Mouse (Mus musculus): ENCODE results near the gene Dpep2nb. TPM values are rescaled to one million over a fixed set of nuclear protein-coding genes. Genes with fewer than 3 reads are reported as not detected.
A peak's percentile ranks its signal among the peaks of the same experiment; 100 is the strongest.

Gene Dpep2nb
- polyA plus RNA-seq, 1 experiment from 2014 or later = not detected

DNA sequence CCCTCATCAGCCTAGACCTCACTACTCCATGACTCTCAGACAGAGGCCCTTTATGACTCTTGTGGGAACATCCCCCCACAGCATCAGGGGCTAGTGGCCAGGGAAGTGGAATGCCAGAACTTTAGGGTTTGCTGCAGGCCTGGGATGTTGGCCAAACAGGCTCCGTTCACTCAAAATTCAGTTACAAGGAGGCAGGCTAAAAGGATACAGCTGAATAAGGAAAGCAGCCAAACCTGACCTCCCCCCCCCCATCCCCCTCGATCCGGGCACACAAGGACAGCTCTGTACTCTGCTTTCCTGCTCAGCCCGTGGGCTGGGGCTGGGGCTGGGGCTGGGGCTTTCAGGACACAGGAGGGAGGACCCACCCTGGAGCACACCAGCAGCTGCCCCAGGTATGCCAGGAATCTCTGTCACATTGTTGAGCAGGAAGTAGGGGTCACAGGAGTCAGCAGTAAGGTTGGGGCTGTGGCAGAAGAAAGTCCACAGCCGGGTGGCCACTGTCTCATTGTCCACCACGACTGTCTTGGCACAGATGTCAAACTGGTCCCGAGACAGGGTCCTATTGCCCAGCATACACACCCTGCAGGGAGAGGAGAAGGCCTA, 54.6 kb downstream of the Dpep2nb start:
- no peak overlapping the region for H3K4me3 ChIP-seq
- no peaks in the 10 kb centered on the region for H3K36me3 ChIP-seq
- no peak overlapping the region for H3K4me2 ChIP-seq
- H3K27me3 ChIP-seq = no peaks in the 10 kb centered on the region
- H3K27ac ChIP-seq = peak overlapping the region; percentile 78
- no peak overlapping the region for H3K9ac ChIP-seq
- peaks cover 14% of the 10 kb centered on the region for H3K4me1 ChIP-seq (replicated peaks)
- H3K9me3 ChIP-seq = no peaks in the 10 kb centered on the region
- peak; percentile 74 for ATAC-seq (ENCODE audit: low FRiP score)
- WGBS = 47% methylated on average over 7 of the region's 7 CpGs

DNA sequence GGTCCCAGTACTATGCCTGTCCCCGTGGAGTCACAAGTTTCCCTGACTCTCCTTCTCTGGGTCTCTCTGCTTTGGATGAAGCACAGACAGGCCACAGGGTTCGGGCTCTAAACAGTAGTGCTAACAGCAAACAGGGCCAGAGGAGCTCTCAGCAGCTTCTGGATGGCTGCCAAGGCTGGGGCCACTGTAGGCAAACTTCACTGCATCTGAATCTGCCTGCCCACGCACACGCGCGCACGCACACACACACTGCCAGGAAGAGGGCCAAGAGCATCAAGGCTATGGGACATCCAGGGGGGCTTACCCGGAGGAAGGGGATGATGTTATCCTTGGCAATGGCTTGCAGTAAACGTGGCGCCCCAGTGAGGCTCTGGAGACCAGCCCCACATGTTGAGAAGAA, 56.4 kb downstream of the Dpep2nb start:
- Histone ChIP-seq H3K27ac (peak overlapping the region; percentile 6; the same call in 1 of the 2 replicates), H3K4me3 (no peak overlapping the region), H3K4me2 (no peak overlapping the region), H3K36me3 (peaks cover 7% of the 10 kb centered on the region; the same call in 1 of the 2 replicates), H3K4me1 (replicated peaks) (peaks cover 14% of the 10 kb centered on the region), H3K9me3 (no peaks in the 10 kb centered on the region), H3K9ac (no peak overlapping the region), H3K27me3 (no peaks in the 10 kb centered on the region)
- 75% methylated on average over 10 of the region's 10 CpGs for WGBS
- peak; percentile 30; the same call in 1 of the 2 replicates for ATAC-seq (ENCODE audit: low FRiP score)

Small RNA genes lying within 50 kb of the gene (microRNA-seq; reads per million reads assigned to microRNA genes)
- not detected for gene Mir7074

Other genes starting within 250 kb of the Dpep2nb start
- 90.7 and 94.2 TPM in 2 replicates for gene Gfod2, start 247.3 kb downstream of the Dpep2nb start, polyA plus RNA-seq (2015; fragmentation: Nextera tagmentation; extraction: Ambion mirVana)
- gene Ranbp10, start 178.6 kb downstream of the Dpep2nb start, polyA plus RNA-seq (2015; fragmentation: Nextera tagmentation; extraction: Ambion mirVana) = 11.5 and 14.3 TPM in 2 replicates
- gene Tsnaxip1, start 178.2 kb downstream of the Dpep2nb start, polyA plus RNA-seq (2015; fragmentation: Nextera tagmentation; extraction: Ambion mirVana) = 0.80 and 1.6 TPM in 2 replicates
- gene Cenpt, start 152.7 kb downstream of the Dpep2nb start, polyA plus RNA-seq (2015; fragmentation: Nextera tagmentation; extraction: Ambion mirVana) = 59.7 and 61.1 TPM in 2 replicates
- gene Thap11, start 150.8 kb downstream of the Dpep2nb start, polyA plus RNA-seq (2015; fragmentation: Nextera tagmentation; extraction: Ambion mirVana) = 58.7 and 60.6 TPM in 2 replicates
- 186 and 205 TPM in 2 replicates for gene Nutf2, start 145.4 kb downstream of the Dpep2nb start, polyA plus RNA-seq (2015; fragmentation: Nextera tagmentation; extraction: Ambion mirVana)
- 49.3 and 50.3 TPM in 2 replicates for gene Edc4, start 125.1 kb downstream of the Dpep2nb start, polyA plus RNA-seq (2015; fragmentation: Nextera tagmentation; extraction: Ambion mirVana)
- 0.88 and 0.94 TPM in 2 replicates for gene Nrn1l, start 112.4 kb downstream of the Dpep2nb start, polyA plus RNA-seq (2015; fragmentation: Nextera tagmentation; extraction: Ambion mirVana)
- gene Pskh1, start 105.5 kb downstream of the Dpep2nb start, polyA plus RNA-seq (2015; fragmentation: Nextera tagmentation; extraction: Ambion mirVana) = 12.4 and 13.1 TPM in 2 replicates
- 2.8 and 4.0 TPM in 2 replicates for gene Ctrl, start 72.1 kb downstream of the Dpep2nb start, polyA plus RNA-seq (2015; fragmentation: Nextera tagmentation; extraction: Ambion mirVana)
- 40.3 and 46.9 TPM in 2 replicates for gene Psmb10, start 67.5 kb downstream of the Dpep2nb start, polyA plus RNA-seq (2015; fragmentation: Nextera tagmentation; extraction: Ambion mirVana)
- 0.90 and 1.0 TPM in 2 replicates for gene Lcat, start 62.6 kb downstream of the Dpep2nb start, polyA plus RNA-seq (2015; fragmentation: Nextera tagmentation; extraction: Ambion mirVana)
- gene Slc12a4, start 39.9 kb downstream of the Dpep2nb start, polyA plus RNA-seq (2015; fragmentation: Nextera tagmentation; extraction: Ambion mirVana) = 7.9 and 8.9 TPM in 2 replicates
- not detected in 2 replicates for gene Dpep3, start 26.5 kb downstream of the Dpep2nb start, polyA plus RNA-seq (2015; fragmentation: Nextera tagmentation; extraction: Ambion mirVana)
- 23.3 and 23.6 TPM in 2 replicates for gene Dus2, start 14.6 kb downstream of the Dpep2nb start, polyA plus RNA-seq (2015; fragmentation: Nextera tagmentation; extraction: Ambion mirVana)
- 21.4 and 22.5 TPM in 2 replicates for gene Ddx28, start 5.9 kb upstream of the Dpep2nb start, polyA plus RNA-seq (2015; fragmentation: Nextera tagmentation; extraction: Ambion mirVana)
- 4.1 and 4.7 TPM in 2 replicates for gene Nfatc3, start 52.9 kb upstream of the Dpep2nb start, polyA plus RNA-seq (2015; fragmentation: Nextera tagmentation; extraction: Ambion mirVana)
- gene Esrp2, start 131.0 kb upstream of the Dpep2nb start, polyA plus RNA-seq (2015; fragmentation: Nextera tagmentation; extraction: Ambion mirVana) = 0.14 and 0.26 TPM in 2 replicates
- gene Pla2g15, start 144.4 kb upstream of the Dpep2nb start, polyA plus RNA-seq (2015; fragmentation: Nextera tagmentation; extraction: Ambion mirVana) = 20.0 and 22.3 TPM in 2 replicates
- gene Slc7a6, start 162.9 kb upstream of the Dpep2nb start, polyA plus RNA-seq (2015; fragmentation: Nextera tagmentation; extraction: Ambion mirVana) = 66.4 and 71.4 TPM in 2 replicates
- gene Slc7a6os, start 205.0 kb upstream of the Dpep2nb start, polyA plus RNA-seq (2015; fragmentation: Nextera tagmentation; extraction: Ambion mirVana) = 39.2 and 42.0 TPM in 2 replicates
- 56.6 and 57.9 TPM in 2 replicates for gene Prmt7, start 205.0 kb upstream of the Dpep2nb start, polyA plus RNA-seq (2015; fragmentation: Nextera tagmentation; extraction: Ambion mirVana)

All from hindbrain, embryonic 13.5 days (tissue).